ENCODE assay signal across 9 mouse cellular contexts in the genomic region with DNA sequence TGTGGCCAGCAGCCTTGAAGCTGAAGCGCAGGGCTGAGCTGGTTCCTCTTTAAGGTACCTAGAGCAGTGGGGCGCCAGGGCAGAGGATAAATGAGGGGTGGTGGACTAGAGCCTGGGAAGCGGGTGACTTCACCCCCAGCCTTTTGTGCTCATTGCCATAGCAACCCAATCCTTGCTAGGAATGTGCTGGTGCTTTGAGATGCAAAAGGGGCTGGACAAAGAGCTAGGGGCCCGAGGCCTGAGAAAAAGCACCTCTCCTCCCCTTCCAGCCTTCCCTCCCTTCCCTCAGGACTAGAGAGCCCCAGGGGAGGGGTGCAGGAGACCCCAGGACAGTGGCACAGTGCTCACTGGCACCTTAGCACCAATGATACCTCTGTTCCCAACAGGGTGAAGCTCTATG. TPM values are rescaled to one million over a fixed set of nuclear protein-coding genes. Genes with fewer than 3 reads are reported as not detected.
DNase-seq lines count a peak whose midpoint lies in the region; ATAC-seq and TF ChIP-seq lines count a peak whose summit lies in the region.
"Had no signal": no experiment of that assay in that cellular context is flagged by ENCODE, and none has a peak within 500 bp of the region (broad histone marks: within the 10 kb centered on the region; RNA-seq: fewer than 3 reads in every experiment).

No protein-coding gene starts in this region.

- ATAC-seq in forebrain, embryonic 12.5 days (ENCODE audit: low FRiP score): peak; percentile 77
- peak; percentile 82 for ATAC-seq in midbrain, embryonic 11.5 days (ENCODE audit: low FRiP score)

- H3K9me3 ChIP-seq in E14TG2a.4 (ENCODE audit: low read length) (no peaks in the 10 kb centered on the region), ES-Bruce4 (replicated peaks; ENCODE audit: control insufficient read depth, insufficient read depth, low read length, poor library complexity, severe bottlenecking) (no peaks in the 10 kb centered on the region)
- no peaks in the 10 kb centered on the region for H3K9me3 ChIP-seq in forebrain, embryonic 12.5 days
- H3K9me3 ChIP-seq in midbrain, embryonic 11.5 days (ENCODE audit: control insufficient read depth, low read length): no peaks in the 10 kb centered on the region

- peak overlapping the region; percentile 95 for H3K4me2 ChIP-seq in forebrain, embryonic 12.5 days
- peak overlapping the region; percentile 83 for H3K4me2 ChIP-seq in midbrain, embryonic 11.5 days

- peak; percentile 84 for TF ChIP-seq EP300 in ES-Bruce4 (IDR thresholded peaks at IDR 0.05; ENCODE audit: insufficient read depth, low read depth, low read length)

- WGBS in forebrain, embryonic 12.5 days: 4% methylated on average over 4 of the region's 4 CpGs
- WGBS in midbrain, embryonic 11.5 days: 11% methylated on average over 4 of the region's 4 CpGs

- H3K27ac ChIP-seq in ES-Bruce4 (ENCODE audit: insufficient read depth, low read length): peak overlapping the region; percentile 68
- peak overlapping the region; percentile 98 for H3K27ac ChIP-seq in forebrain, embryonic 12.5 days
- H3K27ac ChIP-seq in midbrain, embryonic 11.5 days (ENCODE audit: low read depth, low read length): peak overlapping the region; percentile 89
- H3K27ac ChIP-seq: macrophage had no signal

- no peak for TF ChIP-seq POLR2A in ES-Bruce4 (IDR thresholded peaks at IDR 0.05; ENCODE audit: insufficient read depth, low read length)

- TF ChIP-seq CTCF in E14TG2a.4 (conservative IDR thresholded peaks at IDR 0.05; ENCODE audit: low read length): no peak
- TF ChIP-seq CTCF in ES-Bruce4 (IDR thresholded peaks at IDR 0.05; ENCODE audit: low read depth, low read length): no peak

- H3K27me3 ChIP-seq in E14TG2a.4 (ENCODE audit: insufficient read depth, low read length) (peaks cover 10% of the 10 kb centered on the region), ES-Bruce4 (ENCODE audit: control insufficient read depth, insufficient read depth, low read length, poor library complexity, severe bottlenecking) (no peaks in the 10 kb centered on the region)
- H3K27me3 ChIP-seq in forebrain, embryonic 12.5 days: no peaks in the 10 kb centered on the region
- no peaks in the 10 kb centered on the region for H3K27me3 ChIP-seq in midbrain, embryonic 11.5 days (ENCODE audit: control insufficient read depth, insufficient read depth, low read length)

- H3K36me3 ChIP-seq in E14TG2a.4 (ENCODE audit: insufficient read depth, low read length): peaks cover 22% of the 10 kb centered on the region
- no peaks in the 10 kb centered on the region for H3K36me3 ChIP-seq in ES-Bruce4 (ENCODE audit: control insufficient read depth, insufficient read depth, low read length, poor library complexity, severe bottlenecking)
- H3K36me3 ChIP-seq in forebrain, embryonic 12.5 days (replicated peaks): peaks cover 44% of the 10 kb centered on the region
- peaks cover 9% of the 10 kb centered on the region; the same call in 1 of the 2 replicates for H3K36me3 ChIP-seq in midbrain, embryonic 11.5 days (ENCODE audit: control insufficient read depth, insufficient read depth, low read length)

- H3K4me3 ChIP-seq in E14TG2a.4 (replicated peaks; ENCODE audit: low read length) (peak overlapping the region; percentile 80), ES-Bruce4 (ENCODE audit: low read depth, low read length) (peak overlapping the region; percentile 58)
- H3K4me3 ChIP-seq in forebrain, embryonic 12.5 days (replicated peaks): peak overlapping the region; percentile 76
- peak overlapping the region; percentile 63 for H3K4me3 ChIP-seq in midbrain, embryonic 11.5 days (ENCODE audit: low read depth, low read length)

- H3K9ac ChIP-seq in ES-Bruce4 (ENCODE audit: low read depth, poor library complexity, severe bottlenecking): peak overlapping the region; percentile 51
- peak overlapping the region; percentile 92 for H3K9ac ChIP-seq in forebrain, embryonic 12.5 days
- H3K9ac ChIP-seq in midbrain, embryonic 11.5 days (ENCODE audit: low read length): peak overlapping the region; percentile 93

- DNase-seq in midbrain, embryonic 11.5 days (ENCODE audit: low spot score, missing footprints): peak; percentile 98
- no peak for DNase-seq in urinary bladder, adult 2 months (ENCODE audit: low spot score)
- no peak for DNase-seq in urinary bladder, postnatal 4 days (ENCODE audit: low spot score in 2 of 2)
- no peak for DNase-seq in spleen, adult 12 weeks (ENCODE audit: low spot score)
- DNase-seq: thymus, adult 2 months had no signal

- H3K4me1 ChIP-seq in E14TG2a.4 (replicated peaks; ENCODE audit: low read depth, low read length): peaks cover 78% of the 10 kb centered on the region
- peaks cover 10% of the 10 kb centered on the region for H3K4me1 ChIP-seq in ES-Bruce4 (ENCODE audit: control insufficient read depth, insufficient read depth, low read length)
- H3K4me1 ChIP-seq in forebrain, embryonic 12.5 days: peaks cover 71% of the 10 kb centered on the region
- peaks cover 46% of the 10 kb centered on the region for H3K4me1 ChIP-seq in midbrain, embryonic 11.5 days (ENCODE audit: control insufficient read depth, insufficient read depth, low read length)

RNA-seq across cellular contexts. Expression of a gene that starts 1.0 kb away (rescaled TPM):
- 136 and 143 TPM in 2 replicates for polyA plus RNA-seq in ES-Bruce4 (2011; ENCODE audit: insufficient read depth, insufficient read length, low read depth, missing spikeins)
- 185 and 194 TPM in 2 replicates for polyA plus RNA-seq in forebrain, embryonic 12.5 days (2016; fragmentation: Nextera tagmentation; extraction: Ambion mirVana)
- 174 and 179 TPM in 2 replicates for polyA plus RNA-seq in midbrain, embryonic 11.5 days (2014; fragmentation: Nextera tagmentation; extraction: Ambion mirVana)
- 112 and 131 TPM in 2 replicates for polyA plus RNA-seq in urinary bladder, adult 2 months (2012; rRNA removed)

RNA-seq across cellular contexts. Expression of a gene that starts 2.9 kb away (rescaled TPM):
- polyA plus RNA-seq in ES-Bruce4 (2011; ENCODE audit: insufficient read depth, insufficient read length, low read depth, missing spikeins): 1.5 and 1.6 TPM in 2 replicates
- polyA plus RNA-seq in forebrain, embryonic 12.5 days (2016; fragmentation: Nextera tagmentation; extraction: Ambion mirVana): 3.8 and 4.7 TPM in 2 replicates
- 2.7 and 4.4 TPM in 2 replicates for polyA plus RNA-seq in midbrain, embryonic 11.5 days (2014; fragmentation: Nextera tagmentation; extraction: Ambion mirVana)
- 0.94 and 1.2 TPM in 2 replicates for polyA plus RNA-seq in urinary bladder, adult 2 months (2012; rRNA removed)
- polyA plus RNA-seq: macrophage had no signal

RNA-seq across cellular contexts. Expression of a gene that starts 10.9 kb away (rescaled TPM):
- 8.1 and 10.4 TPM in 2 replicates for polyA plus RNA-seq in ES-Bruce4 (2011; ENCODE audit: insufficient read depth, insufficient read length, low read depth, missing spikeins)
- polyA plus RNA-seq in forebrain, embryonic 12.5 days (2016; fragmentation: Nextera tagmentation; extraction: Ambion mirVana): 95.1 and 97.9 TPM in 2 replicates
- 50.7 and 55.8 TPM in 2 replicates for polyA plus RNA-seq in midbrain, embryonic 11.5 days (2014; fragmentation: Nextera tagmentation; extraction: Ambion mirVana)
- 59.3 and 69.8 TPM in 2 replicates for polyA plus RNA-seq in urinary bladder, adult 2 months (2012; rRNA removed)

RNA-seq across cellular contexts. Expression of a gene that starts 19.8 kb away (rescaled TPM):
- polyA plus RNA-seq in ES-Bruce4 (2011; ENCODE audit: insufficient read depth, insufficient read length, low read depth, missing spikeins): 163 and 164 TPM in 2 replicates
- 249 and 252 TPM in 2 replicates for polyA plus RNA-seq in forebrain, embryonic 12.5 days (2016; fragmentation: Nextera tagmentation; extraction: Ambion mirVana)
- 261 and 270 TPM in 2 replicates for polyA plus RNA-seq in midbrain, embryonic 11.5 days (2014; fragmentation: Nextera tagmentation; extraction: Ambion mirVana)
- 67.7 and 77.1 TPM in 2 replicates for polyA plus RNA-seq in urinary bladder, adult 2 months (2012; rRNA removed)

RNA-seq across cellular contexts. Expression of a gene that starts 20.2 kb away (rescaled TPM):
- 5.7 and 7.1 TPM in 2 replicates for polyA plus RNA-seq in ES-Bruce4 (2011; ENCODE audit: insufficient read depth, insufficient read length, low read depth, missing spikeins)
- 25.1 and 26.6 TPM in 2 replicates for polyA plus RNA-seq in forebrain, embryonic 12.5 days (2016; fragmentation: Nextera tagmentation; extraction: Ambion mirVana)
- polyA plus RNA-seq in midbrain, embryonic 11.5 days (2014; fragmentation: Nextera tagmentation; extraction: Ambion mirVana): 7.1 and 8.5 TPM in 2 replicates
- 4.1 and 6.0 TPM in 2 replicates for polyA plus RNA-seq in urinary bladder, adult 2 months (2012; rRNA removed)
- polyA plus RNA-seq: macrophage had no signal
